Mouse (Mus musculus): ENCODE measurements around the gene Ccdc162. TPM values are rescaled to one million over a fixed set of nuclear protein-coding genes. Genes with fewer than 3 reads are reported as not detected.
"Not testable (repeated sequence)": the region's sequence is repeated elsewhere in the genome, so short reads cannot be mapped to it uniquely, and the experiment has no call there.

The Ccdc162 gene
- polyA plus RNA-seq, 1 experiment from 2014 or later = 1.3 TPM

- H3K9me3 ChIP-seq (replicated peaks) = peaks cover 16% of the 10 kb centered on the region; the same call in 1 of the 2 replicates
- no peaks in the 10 kb centered on the region for H3K36me3 ChIP-seq
- H3K9ac ChIP-seq (replicated peaks) = no peak overlapping the region
- no peak overlapping the region for H3K4me2 ChIP-seq
- 88% methylated on average over 5 of the region's 5 CpGs for WGBS
- no peak overlapping the region for H3K27ac ChIP-seq (replicated peaks)
- no peaks in the 10 kb centered on the region for H3K27me3 ChIP-seq (replicated peaks)
- ATAC-seq (ENCODE audit: low FRiP score) = no peak
- H3K4me3 ChIP-seq (replicated peaks) = no peak overlapping the region
- H3K4me1 ChIP-seq = no peaks in the 10 kb centered on the region
These were observed 46.2 kb downstream of the Ccdc162 start for GRCm38 (mm10) chr10:41670196-41670595.

- no peak overlapping the region for H3K4me3 ChIP-seq (replicated peaks)
- H3K27ac ChIP-seq (replicated peaks) = no peak overlapping the region
- peaks cover 16% of the 10 kb centered on the region; the same call in 1 of the 2 replicates for H3K9me3 ChIP-seq (replicated peaks)
- WGBS = 90% methylated on average over 1 of the region's 1 CpGs
- H3K4me2 ChIP-seq = no peak overlapping the region
- H3K4me1 ChIP-seq = no peaks in the 10 kb centered on the region
- H3K9ac ChIP-seq (replicated peaks) = no peak overlapping the region
- no peaks in the 10 kb centered on the region for H3K36me3 ChIP-seq
- no peaks in the 10 kb centered on the region for H3K27me3 ChIP-seq (replicated peaks)
- ATAC-seq (ENCODE audit: low FRiP score) = no peak
These were observed 50.9 kb downstream of the Ccdc162 start for GRCm38 (mm10) chr10:41665498-41665897.

- 95% methylated on average over 6 of the region's 6 CpGs for WGBS
- H3K4me2 ChIP-seq; H3K27me3 ChIP-seq (replicated peaks); H3K4me3 ChIP-seq (replicated peaks); ATAC-seq (ENCODE audit: low FRiP score); H3K27ac ChIP-seq (replicated peaks); H3K4me1 ChIP-seq; H3K9ac ChIP-seq (replicated peaks); H3K36me3 ChIP-seq; H3K9me3 ChIP-seq (replicated peaks): not testable (repeated sequence)
These were observed 56.8 kb downstream of the Ccdc162 start for GRCm38 (mm10) chr10:41659671-41660070.

- H3K4me2 ChIP-seq = not testable (repeated sequence)
These were observed 60.8 kb downstream of the Ccdc162 start for GRCm38 (mm10) chr10:41655684-41656083.

GRCm38 (mm10) chr10:41652988-41653387, 63.4 kb downstream of the Ccdc162 start:
- H3K36me3 ChIP-seq = no peaks in the 10 kb centered on the region
- H3K27me3 ChIP-seq (replicated peaks) = no peaks in the 10 kb centered on the region
- H3K9ac ChIP-seq (replicated peaks) = no peak overlapping the region
- 85% methylated on average over 7 of the region's 7 CpGs for WGBS
- no peak overlapping the region for H3K4me2 ChIP-seq
- H3K9me3 ChIP-seq (replicated peaks) = no peaks in the 10 kb centered on the region
- H3K4me1 ChIP-seq = no peaks in the 10 kb centered on the region
- ATAC-seq (ENCODE audit: low FRiP score) = no peak
- H3K4me3 ChIP-seq (replicated peaks) = no peak overlapping the region
- H3K27ac ChIP-seq (replicated peaks) = no peak overlapping the region

More at GRCm38 (mm10) chr10:41655684-41656083, 60.8 kb downstream of the Ccdc162 start:
- H3K36me3 ChIP-seq; H3K27me3 ChIP-seq (replicated peaks); H3K9me3 ChIP-seq (replicated peaks); H3K27ac ChIP-seq (replicated peaks); ATAC-seq (ENCODE audit: low FRiP score); H3K4me1 ChIP-seq; H3K4me3 ChIP-seq (replicated peaks); H3K9ac ChIP-seq (replicated peaks): not testable (repeated sequence)

GRCm38 (mm10) chr10:41652094-41652775, 64.2 kb downstream of the Ccdc162 start:
- Histone ChIP-seq H3K4me1 (no peaks in the 10 kb centered on the region), H3K4me3 (replicated peaks) (no peak overlapping the region), H3K4me2 (no peak overlapping the region), H3K9ac (replicated peaks) (no peak overlapping the region), H3K9me3 (replicated peaks) (no peaks in the 10 kb centered on the region), H3K36me3 (no peaks in the 10 kb centered on the region), H3K27ac (replicated peaks) (no peak overlapping the region), H3K27me3 (replicated peaks) (no peaks in the 10 kb centered on the region)
- 55% methylated on average over 6 of the region's 6 CpGs for WGBS
- ATAC-seq (ENCODE audit: low FRiP score) = no peak

GRCm38 (mm10) chr10:41651532-41651931, 64.9 kb downstream of the Ccdc162 start:
- no peak overlapping the region for H3K27ac ChIP-seq (replicated peaks)
- no peak overlapping the region for H3K4me2 ChIP-seq
- WGBS = 87% methylated on average over 3 of the region's 3 CpGs
- H3K4me3 ChIP-seq (replicated peaks) = no peak overlapping the region
- H3K27me3 ChIP-seq (replicated peaks) = no peaks in the 10 kb centered on the region
- no peak overlapping the region for H3K9ac ChIP-seq (replicated peaks)
- no peak for ATAC-seq (ENCODE audit: low FRiP score)
- no peaks in the 10 kb centered on the region for H3K4me1 ChIP-seq
- no peaks in the 10 kb centered on the region for H3K9me3 ChIP-seq (replicated peaks)
- no peaks in the 10 kb centered on the region for H3K36me3 ChIP-seq

- ATAC-seq (ENCODE audit: low FRiP score) = no peak
- H3K4me2 ChIP-seq = no peak overlapping the region
- H3K9me3 ChIP-seq (replicated peaks) = no peaks in the 10 kb centered on the region
- no peak overlapping the region for H3K4me3 ChIP-seq (replicated peaks)
- no peaks in the 10 kb centered on the region for H3K27me3 ChIP-seq (replicated peaks)
- no peak overlapping the region for H3K9ac ChIP-seq (replicated peaks)
- H3K27ac ChIP-seq (replicated peaks) = no peak overlapping the region
- 84% methylated on average over 3 of the region's 5 CpGs for WGBS
- H3K4me1 ChIP-seq = no peaks in the 10 kb centered on the region
- no peaks in the 10 kb centered on the region for H3K36me3 ChIP-seq
These were observed 67.2 kb downstream of the Ccdc162 start for GRCm38 (mm10) chr10:41649186-41649585.

- H3K36me3 ChIP-seq = no peaks in the 10 kb centered on the region
- H3K27me3 ChIP-seq (replicated peaks) = no peaks in the 10 kb centered on the region
- H3K9ac ChIP-seq (replicated peaks) = no peak overlapping the region
- H3K9me3 ChIP-seq (replicated peaks) = no peaks in the 10 kb centered on the region
- ATAC-seq (ENCODE audit: low FRiP score) = no peak
- WGBS = 72% methylated on average over 3 of the region's 3 CpGs
- no peak overlapping the region for H3K27ac ChIP-seq (replicated peaks)
- no peak overlapping the region for H3K4me3 ChIP-seq (replicated peaks)
- H3K4me1 ChIP-seq = no peaks in the 10 kb centered on the region
- no peak overlapping the region for H3K4me2 ChIP-seq
These were observed 77.7 kb downstream of the Ccdc162 start for GRCm38 (mm10) chr10:41638776-41639175.

- H3K4me3 ChIP-seq (replicated peaks) = no peak overlapping the region
- no peak overlapping the region for H3K9ac ChIP-seq (replicated peaks)
- no peak for ATAC-seq (ENCODE audit: low FRiP score)
- no peak overlapping the region for H3K27ac ChIP-seq (replicated peaks)
- WGBS = 83% methylated on average over 9 of the region's 9 CpGs
- H3K4me1 ChIP-seq = no peaks in the 10 kb centered on the region
- H3K36me3 ChIP-seq = no peaks in the 10 kb centered on the region
- no peaks in the 10 kb centered on the region for H3K27me3 ChIP-seq (replicated peaks)
- no peak overlapping the region for H3K4me2 ChIP-seq
- no peaks in the 10 kb centered on the region for H3K9me3 ChIP-seq (replicated peaks)
These were observed 81.0 kb downstream of the Ccdc162 start for GRCm38 (mm10) chr10:41635276-41636033.

GRCm38 (mm10) chr10:41633801-41634200, 82.6 kb downstream of the Ccdc162 start:
- Histone ChIP-seq H3K4me2 (no peak overlapping the region), H3K36me3 (no peaks in the 10 kb centered on the region), H3K4me3 (replicated peaks) (no peak overlapping the region), H3K9ac (replicated peaks) (no peak overlapping the region), H3K9me3 (replicated peaks) (no peaks in the 10 kb centered on the region), H3K27me3 (replicated peaks) (no peaks in the 10 kb centered on the region), H3K4me1 (no peaks in the 10 kb centered on the region), H3K27ac (replicated peaks) (no peak overlapping the region)
- no peak for ATAC-seq (ENCODE audit: low FRiP score)
- 93% methylated on average over 11 of the region's 11 CpGs for WGBS

- Histone ChIP-seq H3K27ac (replicated peaks) (no peak overlapping the region), H3K9me3 (replicated peaks) (no peaks in the 10 kb centered on the region), H3K9ac (replicated peaks) (no peak overlapping the region), H3K4me3 (replicated peaks) (no peak overlapping the region), H3K27me3 (replicated peaks) (no peaks in the 10 kb centered on the region), H3K4me1 (no peaks in the 10 kb centered on the region), H3K4me2 (no peak overlapping the region), H3K36me3 (no peaks in the 10 kb centered on the region)
- WGBS = 94% methylated on average over 1 of the region's 1 CpGs
- no peak for ATAC-seq (ENCODE audit: low FRiP score)
These were observed 84.4 kb downstream of the Ccdc162 start for GRCm38 (mm10) chr10:41632062-41632461.

Measured in neural tube, embryonic 15.5 days (tissue).